Mouse (Mus musculus) spleen, adult 2 months (tissue): Measurements from ENCODE around the gene Cp.

Source experiments
- CTCF ChIP-seq: fragments of 200-500 bp; IDR thresholded peaks from 2 replicates; pipeline ENCODE4 v1.5.1; 2011; ENCODE audit warnings: mild to moderate bottlenecking, inconsistent platforms; ENCODE audit not compliant: insufficient read depth, insufficient read length, insufficient replicate concordance; ENCODE audit errors: extremely low read depth
- POLR2A ChIP-seq: fragments of 200-500 bp; IDR thresholded peaks from 2 replicates; pipeline ENCODE4 v1.6.1; 2011; ENCODE audit warnings: low read depth, low read length, inconsistent platforms

DNA sequence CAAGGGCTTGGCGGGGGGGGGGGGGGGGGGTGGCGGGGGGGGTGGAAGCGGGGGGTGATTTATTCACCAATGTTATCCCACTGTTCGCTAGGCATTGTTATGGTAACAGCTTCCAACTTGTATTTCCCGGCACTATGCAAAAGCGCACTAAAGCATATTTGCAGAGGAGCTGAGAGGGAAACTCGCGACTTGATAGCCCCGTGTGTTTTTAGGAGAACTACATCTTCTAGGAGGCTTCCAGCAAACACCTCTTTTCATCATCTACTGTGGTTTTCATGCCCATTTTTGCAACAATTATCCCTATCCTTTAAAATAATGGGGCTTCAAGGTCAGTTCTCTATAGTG is 101.3 kb downstream of the Cp start:
- TF ChIP-seq CTCF (no peak), POLR2A (no peak)
